Mouse (Mus musculus) heart, adult 18-20 months (tissue): ENCODE measurements around the gene Ttc25. TPM values are rescaled to one million over a fixed set of nuclear protein-coding genes. Genes with fewer than 3 reads are reported as not detected.
"Not testable (repeated sequence)": the region's sequence is repeated elsewhere in the genome, so short reads cannot be mapped to it uniquely, and the experiment has no call there.

Source experiments
- DNase-seq, 2 experiments: peaks; one replicate each; pipeline ENCODE4 v3.0.0; 2021 to 2022; ENCODE audit warnings: mixed read lengths in 1 of 2
- total RNA-seq, 2 experiments: library from RNA; stranded (reverse); gene quantifications; 2 replicates each; pipeline ENCODE4 v1.2.3; 2021

Gene Ttc25
- total RNA-seq, 2 experiments from 2014 or later = 0.17 to 0.46 TPM

- peak; percentile 81 to 89 for DNase-seq
Measured at GRCm38 (mm10) chr11:100570430-100571201, 25.2 kb downstream of the Ttc25 start.

GRCm38 (mm10) chr11:100571202-100571567, 25.8 kb downstream of the Ttc25 start:
- peak; percentile 41 to 42 for DNase-seq

GRCm38 (mm10) chr11:100574188-100574587, 28.8 kb downstream of the Ttc25 start:
- no peak for DNase-seq

GRCm38 (mm10) chr11:100574708-100575483, 29.5 kb downstream of the Ttc25 start, which contains the start of gene Cnp:
Gene Cnp, plus strand, starts transcription at chr11:100574904.
- peak; percentile 85 to 87 for DNase-seq

- DNase-seq = no peak
Measured at GRCm38 (mm10) chr11:100575484-100575855, 30.1 kb downstream of the Ttc25 start.

GRCm38 (mm10) chr11:100576256-100576655, 30.8 kb downstream of the Ttc25 start:
- DNase-seq = no peak

GRCm38 (mm10) chr11:100577852-100578599, 32.6 kb downstream of the Ttc25 start:
- no peak for DNase-seq

- no peak for DNase-seq
Measured at GRCm38 (mm10) chr11:100579116-100579799, 33.9 kb downstream of the Ttc25 start.

- DNase-seq = no peak
Measured at GRCm38 (mm10) chr11:100580275-100580674, 34.9 kb downstream of the Ttc25 start.

- peak; percentile 47 to 49 for DNase-seq
Measured at GRCm38 (mm10) chr11:100581756-100582155, 36.3 kb downstream of the Ttc25 start.

GRCm38 (mm10) chr11:100582413-100582812, 37.0 kb downstream of the Ttc25 start:
- DNase-seq = not testable (repeated sequence)

GRCm38 (mm10) chr11:100582836-100583235, 37.4 kb downstream of the Ttc25 start:
- DNase-seq = no peak

- DNase-seq = no peak
Measured at GRCm38 (mm10) chr11:100584561-100584961, 39.2 kb downstream of the Ttc25 start.

GRCm38 (mm10) chr11:100585148-100585547, 39.7 kb downstream of the Ttc25 start:
- no peak for DNase-seq

- DNase-seq = no peak
Measured at GRCm38 (mm10) chr11:100588462-100588861, 43.1 kb downstream of the Ttc25 start.

- DNase-seq = no peak
Measured at GRCm38 (mm10) chr11:100592346-100593046, 47.1 kb downstream of the Ttc25 start.

- no peak for DNase-seq
Measured at GRCm38 (mm10) chr11:100594608-100595007, 49.2 kb downstream of the Ttc25 start.

- no peak for DNase-seq
Measured at GRCm38 (mm10) chr11:100595533-100595932, 50.1 kb downstream of the Ttc25 start.

GRCm38 (mm10) chr11:100598074-100598473, 52.7 kb downstream of the Ttc25 start:
- DNase-seq = no peak

GRCm38 (mm10) chr11:100601372-100601771, 56.0 kb downstream of the Ttc25 start:
- DNase-seq = no peak

GRCm38 (mm10) chr11:100603155-100603554, 57.7 kb downstream of the Ttc25 start:
- no peak for DNase-seq
